8 mouse cellular contexts compared by ENCODE assay signal in genomic region chrX:168673525-168674406, GRCm38 (mm10). TPM values are rescaled to one million over a fixed set of nuclear protein-coding genes. Genes with fewer than 3 reads are reported as not detected.
A peak's percentile ranks its signal among the peaks of the same experiment; 100 is the strongest.
DNase-seq lines count a peak whose midpoint lies in the region; ATAC-seq and TF ChIP-seq lines count a peak whose summit lies in the region.

Gene Msl3, minus strand, starts transcription at chrX:168673898.

- peak within 1 kb of the TSS; percentile 85 for H3K4me3 ChIP-seq in ES-Bruce4 (ENCODE audit: low read depth, low read length)
- H3K4me3 ChIP-seq in forebrain, embryonic 14.5 days (ENCODE audit: low read depth, low read length), result peak within 1 kb of the TSS; percentile 48
- H3K4me3 ChIP-seq in liver, embryonic 16.5 days (ENCODE audit: low read depth, low read length), result peak within 1 kb of the TSS; percentile 64
- H3K4me3 ChIP-seq in neural tube, embryonic 12.5 days, result peak within 1 kb of the TSS; percentile 49
- peak within 1 kb of the TSS; percentile 52 for H3K4me3 ChIP-seq in stomach, postnatal 0 days (ENCODE audit: low read depth, low read length)

- H3K4me1 ChIP-seq in ES-Bruce4 (ENCODE audit: control insufficient read depth, insufficient read depth, low read length), result no peaks in the 10 kb centered on the region
- no peaks in the 10 kb centered on the region for H3K4me1 ChIP-seq in forebrain, embryonic 14.5 days (ENCODE audit: control insufficient read depth, insufficient read depth, low read length)
- no peaks in the 10 kb centered on the region; the same call in 1 of the 2 replicates for H3K4me1 ChIP-seq in liver, embryonic 16.5 days (ENCODE audit: control insufficient read depth, low read depth, low read length)
- no peaks in the 10 kb centered on the region for H3K4me1 ChIP-seq in neural tube, embryonic 12.5 days
- H3K4me1 ChIP-seq in stomach, postnatal 0 days (replicated peaks; ENCODE audit: control insufficient read depth, insufficient read depth), result no peaks in the 10 kb centered on the region

- H3K27ac ChIP-seq in ES-Bruce4 (ENCODE audit: insufficient read depth, low read length), result peak within 1 kb of the TSS; percentile 79
- peak within 1 kb of the TSS; percentile 88 for H3K27ac ChIP-seq in forebrain, embryonic 14.5 days (ENCODE audit: low read depth, low read length)
- peak within 1 kb of the TSS; percentile 95 for H3K27ac ChIP-seq in liver, embryonic 16.5 days (ENCODE audit: low read length)
- H3K27ac ChIP-seq in neural tube, embryonic 12.5 days, result peak within 1 kb of the TSS; percentile 64; the same call in 1 of the 2 replicates
- peak within 1 kb of the TSS; percentile 94 for H3K27ac ChIP-seq in stomach, postnatal 0 days (replicated peaks)

- DNase-seq in forebrain, embryonic 14.5 days (ENCODE audit: low spot score), result peak; percentile 63
- DNase-seq in heart, postnatal 10 days, result peak; percentile 88
- DNase-seq in large intestine, adult 2 months (ENCODE audit: low read depth, low spot score), result no peak
- peak; percentile 85 for DNase-seq in stomach, postnatal 0 days (ENCODE audit: low spot score)

- TF ChIP-seq CTCF in ES-Bruce4 (IDR thresholded peaks at IDR 0.05; ENCODE audit: low read depth, low read length), result peak; percentile 2
- TF ChIP-seq CTCF in stomach, postnatal 0 days (IDR thresholded peaks at IDR 0.05; ENCODE audit: low read depth), result peak; percentile 69

- no peaks in the 10 kb centered on the region; the same call in 1 of the 2 replicates for H3K36me3 ChIP-seq in ES-Bruce4 (ENCODE audit: control insufficient read depth, insufficient read depth, low read length, poor library complexity, severe bottlenecking)
- H3K36me3 ChIP-seq in forebrain, embryonic 14.5 days (ENCODE audit: control insufficient read depth, insufficient read depth, low read length), result no peaks in the 10 kb centered on the region
- peaks cover 2% of the 10 kb centered on the region; the same call in 1 of the 2 replicates for H3K36me3 ChIP-seq in liver, embryonic 16.5 days (ENCODE audit: control insufficient read depth, insufficient read depth)
- 0 out of 2 replicates have a peak, but pooled peaks cover 4% of the 10 kb centered on the region for H3K36me3 ChIP-seq in neural tube, embryonic 12.5 days
- H3K36me3 ChIP-seq in stomach, postnatal 0 days (ENCODE audit: control insufficient read depth, insufficient read depth, low read length), result no peaks in the 10 kb centered on the region

- no peaks in the 10 kb centered on the region for H3K27me3 ChIP-seq in ES-Bruce4 (ENCODE audit: control insufficient read depth, insufficient read depth, low read length, poor library complexity, severe bottlenecking)
- no peaks in the 10 kb centered on the region for H3K27me3 ChIP-seq in forebrain, embryonic 14.5 days (replicated peaks; ENCODE audit: control insufficient read depth, insufficient read depth, low read length)
- no peaks in the 10 kb centered on the region for H3K27me3 ChIP-seq in liver, embryonic 16.5 days (ENCODE audit: control insufficient read depth, insufficient read depth, low read depth, low read length)
- no peaks in the 10 kb centered on the region; the same call in 1 of the 2 replicates for H3K27me3 ChIP-seq in neural tube, embryonic 12.5 days (replicated peaks)
- no peaks in the 10 kb centered on the region for H3K27me3 ChIP-seq in stomach, postnatal 0 days (ENCODE audit: control insufficient read depth, insufficient read depth, low read length)

- peak within 1 kb of the TSS; percentile 81 for H3K9ac ChIP-seq in ES-Bruce4 (ENCODE audit: low read depth, poor library complexity, severe bottlenecking)
- peak within 1 kb of the TSS; percentile 69 for H3K9ac ChIP-seq in forebrain, embryonic 14.5 days (ENCODE audit: low read length)
- H3K9ac ChIP-seq in liver, embryonic 16.5 days (ENCODE audit: low read depth, low read length), result peak within 1 kb of the TSS; percentile 70
- H3K9ac ChIP-seq in neural tube, embryonic 12.5 days, result peak within 1 kb of the TSS; percentile 61
- peak within 1 kb of the TSS; percentile 67 for H3K9ac ChIP-seq in stomach, postnatal 0 days (ENCODE audit: low read length)

- WGBS in forebrain, embryonic 14.5 days, result 32% methylated on average over 65 of the region's 88 CpGs
- WGBS in large intestine, adult 2 months, result 20% methylated on average over 87 of the region's 88 CpGs
- WGBS in liver, embryonic 16.5 days (ENCODE audit: insufficient replicate concordance), result 18% methylated on average over 65 of the region's 88 CpGs
- WGBS in neural tube, embryonic 12.5 days, result 21% methylated on average over 80 of the region's 88 CpGs
- 18% methylated on average over 65 of the region's 88 CpGs for WGBS in stomach, postnatal 0 days

- intact Hi-C loops in heart, postnatal 10 days (cut with DNase I), result loop anchor here (5.0 kb wide), 1 partner anchor 644 kb away; no protein-coding TSS in a partner anchor

- peak within 1 kb of the TSS; percentile 66 for H3K4me2 ChIP-seq in forebrain, embryonic 14.5 days (ENCODE audit: low read length)
- peak within 1 kb of the TSS; percentile 78 for H3K4me2 ChIP-seq in liver, embryonic 16.5 days (ENCODE audit: low read depth, low read length)
- H3K4me2 ChIP-seq in neural tube, embryonic 12.5 days (replicated peaks), result peak within 1 kb of the TSS; percentile 70
- peak within 1 kb of the TSS; percentile 75 for H3K4me2 ChIP-seq in stomach, postnatal 0 days (replicated peaks; ENCODE audit: low read depth)

- H3K9me3 ChIP-seq in ES-Bruce4 (replicated peaks; ENCODE audit: control insufficient read depth, insufficient read depth, low read length, poor library complexity, severe bottlenecking), result no peaks in the 10 kb centered on the region
- H3K9me3 ChIP-seq in forebrain, embryonic 14.5 days (replicated peaks; ENCODE audit: control insufficient read depth, low read length), result no peaks in the 10 kb centered on the region
- no peaks in the 10 kb centered on the region for H3K9me3 ChIP-seq in liver, embryonic 16.5 days (replicated peaks; ENCODE audit: control insufficient read depth, low read length)
- no peaks in the 10 kb centered on the region for H3K9me3 ChIP-seq in neural tube, embryonic 12.5 days
- H3K9me3 ChIP-seq in stomach, postnatal 0 days (ENCODE audit: control insufficient read depth, low read length), result no peaks in the 10 kb centered on the region

- TF ChIP-seq POLR2A in ES-Bruce4 (IDR thresholded peaks at IDR 0.05; ENCODE audit: insufficient read depth, low read length), result no peak

- peak; percentile 77 for ATAC-seq in cerebellum, adult (ENCODE audit: insufficient number of reproducible peaks, low FRiP score, low TSS enrichment)
- ATAC-seq in forebrain, embryonic 14.5 days, result peak; percentile 90
- ATAC-seq in liver, embryonic 16.5 days (ENCODE audit: low read depth), result peak; percentile 94
- peak; percentile 91 for ATAC-seq in neural tube, embryonic 12.5 days (ENCODE audit: low FRiP score, low read depth)
- ATAC-seq in stomach, postnatal 0 days (ENCODE audit: low FRiP score, low TSS enrichment), result peak; percentile 93

- TF ChIP-seq EP300 in ES-Bruce4 (IDR thresholded peaks at IDR 0.05; ENCODE audit: insufficient read depth, low read depth, low read length), result no peak
- TF ChIP-seq EP300 in stomach, postnatal 0 days (optimal IDR thresholded peaks at IDR 0.05), result no peak

RNA-seq across cellular contexts. Expression of gene Msl3, which starts in this region (rescaled TPM):
- polyA plus RNA-seq in ES-Bruce4 (2011; ENCODE audit: insufficient read depth, insufficient read length, low read depth, missing spikeins), result 13.9 and 14.0 TPM in 2 replicates
- 26.8 and 28.4 TPM in 2 replicates for polyA plus RNA-seq in forebrain, embryonic 14.5 days (2014; fragmentation: Nextera tagmentation; extraction: Ambion mirVana)
- total RNA-seq in heart, postnatal 10 days (2021), result 10 to 100 TPM; 44.8 to 47.9 TPM
- 12.8 and 16.1 TPM in 2 replicates for polyA plus RNA-seq in large intestine, adult 2 months (2012; rRNA removed)
- 14.6 and 16.0 TPM in 2 replicates for polyA plus RNA-seq in liver, embryonic 16.5 days (2015; fragmentation: Nextera tagmentation; extraction: Ambion mirVana)
- polyA plus RNA-seq in neural tube, embryonic 12.5 days (2016; fragmentation: Nextera tagmentation; extraction: Ambion mirVana), result 24.1 and 26.1 TPM in 2 replicates
- polyA plus RNA-seq in stomach, postnatal 0 days (2015; fragmentation: Nextera tagmentation; extraction: Ambion mirVana), result 22.0 and 22.7 TPM in 2 replicates
